Mouse (Mus musculus) hematopoietic stem cell, adult 5-6 weeks (primary cell): ENCODE results near the gene Olfr71. TPM values are rescaled to one million over a fixed set of nuclear protein-coding genes. Genes with fewer than 3 reads are reported as not detected.

Experiments used
- ATAC-seq, 2 experiments: fragments of 125-278 bp in 1 of 2; replicated peaks in 1 of 2; 2 replicates each; pipeline ENCODE4 v1.8.0; 2016 to 2017; ENCODE audit warnings: inconsistent platforms in 2 of 2, mild to moderate bottlenecking in 2 of 2, moderate number of reproducible peaks in 2 of 2, low read depth in 1 of 2, moderate TSS enrichment in 1 of 2; ENCODE audit not compliant: low FRiP score in 2 of 2, poor library complexity in 2 of 2, severe bottlenecking in 2 of 2, insufficient read depth in 1 of 2, low TSS enrichment in 1 of 2
- total RNA-seq: library from RNA; stranded (forward); fragments of 172-1452, 232-1000 nt; gene quantifications from 2 replicates; pipeline ENCODE4 v1.2.3, GENCODE M21; 2017

The Olfr71 gene
- total RNA-seq, 1 experiment from 2014 or later: not detected

- ATAC-seq: no peak
These were observed 14.7 kb upstream of the Olfr71 start for GRCm38 (mm10) chr4:43724764-43725163.

DNA sequence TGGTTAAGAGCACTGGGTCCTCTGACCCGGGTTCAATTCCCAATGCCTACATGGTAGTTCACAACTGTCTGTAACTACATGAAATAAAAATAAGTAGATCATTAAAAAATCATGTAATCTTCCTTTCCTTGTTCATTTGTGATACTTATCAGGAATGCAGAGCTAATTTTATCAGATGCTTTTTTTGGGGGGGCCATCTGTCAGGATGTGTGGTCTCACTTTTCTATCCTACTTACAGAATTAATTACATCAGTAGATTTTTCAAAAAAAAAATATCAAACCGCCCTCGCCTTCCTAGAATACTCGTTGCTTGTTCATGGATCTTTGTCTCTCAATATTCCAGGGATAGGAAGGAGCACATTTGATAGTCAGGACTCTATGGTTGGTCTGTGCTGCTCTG is 12.1 kb upstream of the Olfr71 start:
- no peak for ATAC-seq

- ATAC-seq: no peak
These were observed 10.6 kb upstream of the Olfr71 start for GRCm38 (mm10) chr4:43720491-43721228.

DNA sequence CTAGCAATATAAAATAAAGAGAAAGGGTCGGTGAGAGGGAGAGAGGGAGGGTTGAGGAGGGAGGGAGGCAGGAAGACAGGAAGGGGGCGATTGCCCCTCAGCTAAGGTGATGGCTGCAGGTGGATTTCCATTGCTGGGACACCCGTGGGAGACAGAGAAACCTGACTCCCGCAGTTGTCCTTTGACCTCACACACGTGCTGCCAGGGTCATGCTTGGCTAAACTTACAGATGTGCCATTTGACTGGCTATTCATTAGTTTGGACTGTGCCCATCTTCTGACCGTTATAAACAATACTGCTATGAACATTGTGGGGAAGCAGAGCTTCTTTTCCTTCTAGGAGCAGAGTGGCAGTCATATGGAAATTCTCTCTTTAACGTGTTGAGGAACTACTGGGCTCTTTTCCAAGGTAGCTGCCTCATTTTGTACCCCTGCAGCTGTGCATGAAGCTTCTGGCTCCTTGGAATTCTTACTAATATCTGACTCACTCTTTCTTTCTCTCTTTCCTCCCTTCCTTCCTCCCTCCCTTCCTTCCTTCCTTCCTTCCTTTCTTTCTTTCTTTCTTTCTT is 3.7 kb upstream of the Olfr71 start:
- ATAC-seq: no peak

DNA sequence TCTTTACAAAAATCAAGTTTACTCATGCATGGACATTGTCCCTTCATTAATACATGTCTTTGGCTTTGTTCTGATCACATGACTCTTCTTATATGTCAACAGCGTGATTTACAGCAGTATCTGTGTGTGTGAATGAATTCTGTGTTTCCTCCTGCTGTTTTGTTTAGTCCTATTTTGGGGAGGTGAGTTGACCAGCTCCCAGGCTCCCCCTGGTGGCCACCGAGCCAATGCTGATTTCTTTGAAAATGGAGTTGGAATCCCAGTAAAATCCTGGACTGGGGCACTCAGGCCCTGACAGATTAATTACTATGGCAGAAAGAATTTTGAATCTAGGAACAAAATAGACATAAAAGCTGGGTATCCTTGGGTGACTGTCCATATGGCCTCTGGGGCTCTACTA is 1.8 kb upstream of the Olfr71 start:
- 0 out of 4 replicates have a peak, but pooled peaks of 1 of the 2 experiments have one; percentile 12 for ATAC-seq

- no peak for ATAC-seq
These were observed 4.1 kb downstream of the Olfr71 start for GRCm38 (mm10) chr4:43705991-43706390.

- no peak for ATAC-seq
These were observed 6.2 kb downstream of the Olfr71 start for GRCm38 (mm10) chr4:43703851-43704250.

GRCm38 (mm10) chr4:43703439-43703838 is 6.6 kb downstream of the Olfr71 start:
- no peak for ATAC-seq

DNA sequence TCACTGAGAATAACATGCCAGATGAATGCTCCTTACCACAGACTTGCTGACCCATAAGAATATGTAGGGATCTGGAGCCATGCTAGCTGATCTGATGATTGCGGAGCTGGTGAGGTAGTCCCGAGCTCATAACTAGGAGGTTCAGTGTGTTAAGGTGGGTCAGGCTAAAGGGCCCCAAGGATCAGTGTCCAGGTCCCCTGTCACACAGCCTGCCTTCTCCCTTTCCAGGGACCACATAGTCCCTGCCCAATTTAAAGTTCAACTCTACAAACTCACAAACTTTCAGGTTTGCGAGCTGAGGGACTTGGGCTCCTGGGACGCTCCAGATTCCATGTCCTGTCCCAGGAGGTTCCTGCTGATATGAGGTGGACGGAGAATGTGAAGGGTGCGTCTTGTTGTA is 9.3 kb downstream of the Olfr71 start, which contains the start of gene Olfr70:
Gene Olfr70 (minus strand): TSS at position 101 of the 400 bp plus-strand sequence.
- ATAC-seq: no peak

DNA sequence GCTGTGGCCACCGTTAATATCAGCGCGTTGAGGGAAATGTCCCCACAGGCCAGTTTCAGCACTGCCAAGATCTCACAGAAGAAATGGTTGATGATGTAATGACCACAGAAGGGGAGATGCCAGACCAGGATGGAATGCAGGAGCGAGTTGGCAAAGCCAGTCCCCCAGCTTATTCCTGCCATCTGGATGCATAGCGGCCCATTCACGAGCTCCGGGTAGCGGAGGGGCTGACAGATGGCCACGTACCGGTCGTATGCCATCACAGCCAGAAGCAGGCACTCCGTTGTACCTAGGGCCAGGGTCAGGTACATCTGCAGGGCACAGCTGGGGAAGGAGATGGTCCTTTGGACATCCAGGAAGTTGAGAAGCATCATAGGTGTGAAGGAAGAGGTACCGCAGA is 13.5 kb downstream of the Olfr71 start:
- no peak for ATAC-seq

- ATAC-seq: no peak
These were observed 14.8 kb downstream of the Olfr71 start for GRCm38 (mm10) chr4:43695249-43695671.

- peak in 1 of 2 experiments; percentile 29; a peak in 1 of 4 replicates for ATAC-seq
These were observed 15.4 kb downstream of the Olfr71 start for GRCm38 (mm10) chr4:43694439-43695248.

DNA sequence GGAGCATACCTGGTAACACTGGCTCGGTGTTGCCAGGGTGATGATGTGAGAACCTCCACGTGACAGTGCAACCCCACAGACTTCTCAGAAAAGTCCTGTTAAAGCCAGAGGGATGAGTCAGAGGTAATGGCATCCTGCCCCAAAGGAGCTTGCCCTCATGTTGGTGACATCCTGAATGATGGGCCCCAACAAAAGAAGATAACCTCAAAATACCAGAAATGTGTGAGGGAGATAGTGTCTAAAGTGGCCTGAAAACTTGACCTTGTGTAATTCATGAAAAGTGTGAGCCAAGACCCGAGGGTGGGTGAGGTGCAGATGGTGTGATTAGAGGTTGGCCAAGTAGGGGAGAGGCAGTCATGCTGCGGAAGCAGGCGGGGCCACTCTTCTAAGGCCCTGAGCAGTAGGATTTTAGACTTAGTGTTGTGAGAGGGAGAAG is 16.2 kb downstream of the Olfr71 start:
- ATAC-seq: peak; percentile 17 to 47; a peak in 2 of 4 replicates

DNA sequence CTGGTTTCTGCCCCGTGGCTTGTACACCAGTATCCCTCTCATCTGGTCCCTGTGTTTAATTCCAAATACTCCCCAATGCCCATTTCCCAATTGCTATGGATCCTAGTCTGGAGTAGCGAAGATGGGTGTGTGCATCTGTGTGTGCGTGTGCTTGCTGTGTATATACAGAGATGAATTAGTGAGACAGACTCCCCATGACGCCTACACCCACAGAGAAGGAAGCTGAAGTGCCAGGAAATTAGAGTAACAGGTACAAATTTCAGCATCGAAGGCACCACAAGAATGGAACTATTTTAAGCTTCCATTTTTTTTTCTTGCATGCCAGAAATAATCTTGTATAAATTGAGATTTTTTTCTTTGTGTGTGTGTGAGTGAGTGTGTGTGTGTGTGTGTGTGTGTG is 19.0 kb downstream of the Olfr71 start:
- ATAC-seq: no peak

DNA sequence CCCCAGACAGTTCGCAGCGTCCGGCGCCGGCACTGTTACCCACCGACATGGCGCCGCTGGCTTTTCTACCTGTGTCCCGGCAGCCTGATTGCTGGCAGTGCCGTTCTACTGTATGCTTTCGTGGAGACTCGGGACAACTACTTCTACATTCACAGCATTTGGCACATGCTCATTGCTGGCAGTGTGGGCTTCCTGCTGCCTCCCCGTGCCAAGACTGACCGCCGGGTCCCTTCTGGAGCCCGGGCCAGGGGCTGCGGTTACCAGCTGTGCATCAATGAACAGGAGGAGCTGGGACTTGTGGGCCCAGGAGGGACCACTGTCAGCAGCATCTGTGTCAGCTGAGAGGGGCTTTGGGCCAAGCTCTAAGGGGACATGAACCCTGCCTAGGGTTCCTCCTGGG is 20.0 kb downstream of the Olfr71 start:
- ATAC-seq: no peak

GRCm38 (mm10) chr4:43679416-43680043 is 30.5 kb downstream of the Olfr71 start:
- no peak for ATAC-seq

DNA sequence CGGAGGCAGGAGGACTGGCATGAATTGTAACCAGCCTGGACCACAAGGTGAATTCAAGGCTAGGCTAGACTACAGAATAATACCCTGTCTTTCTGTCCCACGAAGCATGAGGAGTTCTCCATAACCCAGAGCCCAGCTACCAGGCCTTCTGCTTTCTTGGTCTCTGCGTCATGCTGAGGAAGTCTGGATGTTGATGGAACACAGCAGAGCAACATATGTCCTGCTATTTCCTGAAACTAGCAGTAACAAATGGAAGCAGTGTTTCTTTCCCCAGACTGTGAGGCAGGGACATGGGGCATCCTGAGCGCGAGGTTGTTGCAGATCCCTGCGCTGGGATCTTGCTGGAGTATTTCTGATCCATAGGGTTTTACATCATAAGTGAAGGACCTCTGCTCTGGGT is 31.5 kb downstream of the Olfr71 start:
- ATAC-seq: no peak

DNA sequence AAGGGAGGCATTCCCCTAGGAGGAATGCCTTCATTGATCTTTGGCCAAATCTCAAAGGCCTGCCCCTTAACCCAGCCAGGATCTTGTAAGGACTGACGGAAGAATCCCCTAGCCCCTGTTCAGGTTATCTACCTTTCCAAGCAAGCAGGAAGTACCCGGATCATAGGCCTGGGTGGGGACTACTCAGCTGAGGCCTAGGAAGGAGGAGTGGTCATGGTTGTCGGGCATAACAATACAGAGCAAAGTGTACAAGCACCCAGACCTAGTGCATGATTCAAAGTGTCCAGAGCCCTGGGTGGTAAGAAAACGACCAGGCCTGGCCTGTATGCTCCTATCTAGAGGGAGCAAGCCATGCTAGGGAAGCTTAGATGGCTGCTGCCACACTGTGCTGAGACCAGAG is 34.4 kb downstream of the Olfr71 start:
- no peak for ATAC-seq
